Comparison of ENCODE assay signal across 15 mouse cellular contexts in the genomic region with DNA sequence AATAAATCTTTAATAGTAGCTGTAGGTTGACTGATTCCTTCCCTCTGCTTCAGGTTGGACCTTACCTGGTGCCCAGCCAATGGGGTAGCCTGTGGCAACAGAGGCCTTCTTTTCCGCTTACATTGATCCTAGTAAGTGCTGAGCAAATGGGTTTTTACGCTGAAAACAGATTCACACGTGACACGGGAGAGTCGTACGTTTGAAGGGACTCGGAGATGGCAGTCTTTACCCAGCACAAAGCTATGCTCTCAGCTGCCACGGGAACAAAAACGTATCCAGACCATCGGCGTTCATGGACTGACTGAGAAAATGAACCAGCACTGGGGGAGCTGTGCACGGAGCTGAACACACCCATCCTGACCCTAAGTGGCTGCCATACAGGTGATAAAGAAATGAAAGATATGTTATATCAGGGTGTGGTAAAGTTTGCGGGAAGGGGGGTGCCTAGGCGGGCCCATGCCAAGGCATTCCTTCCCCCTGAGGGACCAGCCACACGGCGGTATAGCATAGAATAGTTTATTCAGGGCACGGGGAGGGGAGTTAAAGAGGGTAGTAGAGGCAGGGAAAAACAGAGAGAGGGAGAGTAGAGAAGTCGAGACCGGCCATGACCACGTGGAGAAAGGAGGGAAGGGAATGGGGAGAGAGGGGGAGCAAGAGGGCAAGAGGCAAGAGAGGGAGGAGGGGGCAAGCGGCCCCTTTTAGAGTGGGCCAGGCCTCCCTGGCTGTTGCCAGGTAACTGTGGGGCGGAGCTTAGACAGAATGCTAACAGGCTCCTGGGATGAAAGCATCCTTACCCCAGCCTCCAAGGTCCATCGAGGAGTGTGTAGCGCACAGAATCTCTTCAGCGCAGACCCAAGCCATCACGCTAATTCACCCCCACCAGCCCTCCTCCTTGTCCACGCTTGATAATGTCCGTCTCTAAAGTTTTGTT. TPM values are rescaled to one million over a fixed set of nuclear protein-coding genes. Genes with fewer than 3 reads are reported as not detected.
DNase-seq lines count a peak whose midpoint lies in the region; ATAC-seq and TF ChIP-seq lines count a peak whose summit lies in the region.
"Had no signal": no experiment of that assay in that cellular context is flagged by ENCODE, and none has a peak within 500 bp of the region (broad histone marks: within the 10 kb centered on the region; RNA-seq: fewer than 3 reads in every experiment).

No protein-coding gene starts in this region.

- no peak for TF ChIP-seq POLR2A in ES-Bruce4 (IDR thresholded peaks at IDR 0.05; ENCODE audit: insufficient read depth, low read length)
- TF ChIP-seq POLR2A in MEL (IDR thresholded peaks at IDR 0.05; ENCODE audit: control insufficient read depth in 1 of 2, insufficient read depth in 1 of 2, low read depth in 1 of 2, low read length in 2 of 2, poor library complexity in 1 of 2) = peak in 1 of 2 experiments; percentile 42; a peak in 1 of 4 replicates

- H3K36me3 ChIP-seq in liver, embryonic 11.5 days (ENCODE audit: control insufficient read depth, insufficient read depth, low read length) = no peaks in the 10 kb centered on the region
- no peaks in the 10 kb centered on the region for H3K36me3 ChIP-seq in liver, postnatal 0 days (replicated peaks; ENCODE audit: insufficient read depth, low read length)
- no peaks in the 10 kb centered on the region for H3K36me3 ChIP-seq in ES-Bruce4 (ENCODE audit: control insufficient read depth, insufficient read depth, low read length, poor library complexity, severe bottlenecking)
- H3K36me3 ChIP-seq in MEL (ENCODE audit: control insufficient read depth in 1 of 2, insufficient read depth in 2 of 2, low read length in 2 of 2) = peaks cover 0 to 19% of the 10 kb centered on the region in 2 experiments; a peak in 2 of 4 replicates
- no peaks in the 10 kb centered on the region; the same call in 1 of the 2 replicates for H3K36me3 ChIP-seq in liver, embryonic 14.5 days (replicated peaks; ENCODE audit: control insufficient read depth, insufficient read depth, low read depth)
- H3K36me3 ChIP-seq in forebrain, embryonic 10.5 days (replicated peaks) = peaks cover 19% of the 10 kb centered on the region
- H3K36me3 ChIP-seq: hindbrain, embryonic 15.5 days had no signal

- no peaks in the 10 kb centered on the region for H3K79me2 ChIP-seq in MEL (ENCODE audit: control insufficient read depth, insufficient read depth, low read length, poor library complexity)

- no peak for DNase-seq in liver, embryonic 11.5 days (ENCODE audit: low spot score)
- DNase-seq in liver, postnatal 0 days = no peak
- DNase-seq in MEL (ENCODE audit: low read depth, low spot score) = peak; percentile 65
- DNase-seq in liver, embryonic 14.5 days (ENCODE audit: low read depth in 3 of 3, low spot score in 3 of 3) = no peak
- DNase-seq in forebrain, embryonic 10.5 days (ENCODE audit: extremely low spot score, low spot score) = no peak
- no peak for DNase-seq in heart, adult 18-20 months
- DNase-seq: adrenal gland, adult 2 months; cerebellum, adult 11 months; gastrocnemius, postnatal 10 days; heart, postnatal 10 days; left cerebral cortex, postnatal 4 days had no signal

- H3K27me3 ChIP-seq in liver, embryonic 11.5 days (replicated peaks; ENCODE audit: control insufficient read depth, insufficient read depth, low read length) = no peaks in the 10 kb centered on the region
- H3K27me3 ChIP-seq in liver, postnatal 0 days (ENCODE audit: insufficient read depth, low read length) = no peaks in the 10 kb centered on the region
- no peaks in the 10 kb centered on the region for H3K27me3 ChIP-seq in ES-Bruce4 (ENCODE audit: control insufficient read depth, insufficient read depth, low read length, poor library complexity, severe bottlenecking)
- H3K27me3 ChIP-seq in MEL (ENCODE audit: control insufficient read depth in 1 of 2, insufficient read depth in 2 of 2, low read length in 2 of 2) = no peaks in the 10 kb centered on the region
- H3K27me3 ChIP-seq in liver, embryonic 14.5 days (ENCODE audit: control insufficient read depth, insufficient read depth, low read length) = no peaks in the 10 kb centered on the region
- no peaks in the 10 kb centered on the region for H3K27me3 ChIP-seq in forebrain, embryonic 10.5 days (ENCODE audit: poor library complexity, severe bottlenecking)
- H3K27me3 ChIP-seq: embryonic facial prominence, embryonic 12.5 days; hindbrain, embryonic 15.5 days had no signal

- H3K9me3 ChIP-seq in liver, embryonic 11.5 days (ENCODE audit: control insufficient read depth, low read length) = no peaks in the 10 kb centered on the region
- no peaks in the 10 kb centered on the region for H3K9me3 ChIP-seq in liver, postnatal 0 days (ENCODE audit: low read length)
- H3K9me3 ChIP-seq in ES-Bruce4 (replicated peaks; ENCODE audit: control insufficient read depth, insufficient read depth, low read length, poor library complexity, severe bottlenecking) (no peaks in the 10 kb centered on the region), MEL (replicated peaks; ENCODE audit: insufficient read depth, low read length) (no peaks in the 10 kb centered on the region)
- no peaks in the 10 kb centered on the region for H3K9me3 ChIP-seq in liver, embryonic 14.5 days (ENCODE audit: control insufficient read depth, low read length)
- no peaks in the 10 kb centered on the region for H3K9me3 ChIP-seq in forebrain, embryonic 10.5 days
- H3K9me3 ChIP-seq: embryonic facial prominence, embryonic 12.5 days; hindbrain, embryonic 15.5 days; midbrain, embryonic 10.5 days had no signal

- no peak for TF ChIP-seq RAD21 in MEL (IDR thresholded peaks at IDR 0.05; ENCODE audit: low read depth, low read length)

- no peak for TF ChIP-seq EP300 in liver, postnatal 0 days (IDR thresholded peaks at IDR 0.05; ENCODE audit: low read depth)
- TF ChIP-seq EP300 in ES-Bruce4 (IDR thresholded peaks at IDR 0.05; ENCODE audit: insufficient read depth, low read depth, low read length) (no peak), MEL (IDR thresholded peaks at IDR 0.05; ENCODE audit: low read depth in 1 of 2, low read length in 2 of 2) (peak; percentile 70 to 81)
- TF ChIP-seq EP300 in liver, embryonic 14.5 days (IDR thresholded peaks at IDR 0.05; ENCODE audit: low read depth) = no peak

- no peak overlapping the region for H3K4me2 ChIP-seq in liver, embryonic 11.5 days
- H3K4me2 ChIP-seq in liver, postnatal 0 days (ENCODE audit: low read depth, low read length) = no peak overlapping the region
- no peak overlapping the region for H3K4me2 ChIP-seq in liver, embryonic 14.5 days (ENCODE audit: low read depth)
- H3K4me2 ChIP-seq: embryonic facial prominence, embryonic 12.5 days; hindbrain, embryonic 15.5 days had no signal

- no peak overlapping the region for H3K27ac ChIP-seq in liver, embryonic 11.5 days (ENCODE audit: low read depth, low read length)
- H3K27ac ChIP-seq in liver, postnatal 0 days (ENCODE audit: low read depth) = no peak overlapping the region
- H3K27ac ChIP-seq in ES-Bruce4 (ENCODE audit: insufficient read depth, low read length) (peak overlapping the region; percentile 9; the same call in 1 of the 2 replicates), MEL (ENCODE audit: control insufficient read depth, low read depth, low read length) (peak overlapping the region; percentile 60)
- H3K27ac ChIP-seq in liver, embryonic 14.5 days = no peak overlapping the region
- no peak overlapping the region for H3K27ac ChIP-seq in forebrain, embryonic 10.5 days
- H3K27ac ChIP-seq: embryonic facial prominence, embryonic 12.5 days; hindbrain, embryonic 15.5 days; midbrain, embryonic 10.5 days had no signal

- no peak overlapping the region for H3K9ac ChIP-seq in liver, embryonic 11.5 days (ENCODE audit: low read depth, low read length)
- no peak overlapping the region for H3K9ac ChIP-seq in liver, postnatal 0 days (replicated peaks)
- H3K9ac ChIP-seq in ES-Bruce4 (ENCODE audit: low read depth, poor library complexity, severe bottlenecking) (peak overlapping the region; percentile 28; the same call in 1 of the 2 replicates), MEL (ENCODE audit: control insufficient read depth, low read depth, low read length, poor library complexity, severe bottlenecking) (peak overlapping the region; percentile 44)
- H3K9ac ChIP-seq in liver, embryonic 14.5 days (replicated peaks) = no peak overlapping the region
- H3K9ac ChIP-seq: embryonic facial prominence, embryonic 12.5 days; hindbrain, embryonic 15.5 days had no signal

- H3K4me3 ChIP-seq in liver, embryonic 11.5 days (ENCODE audit: low read depth, low read length) = no peak overlapping the region
- no peak overlapping the region for H3K4me3 ChIP-seq in liver, postnatal 0 days (ENCODE audit: low read depth, low read length)
- peak overlapping the region; percentile 33; the same call in 1 of the 2 replicates for H3K4me3 ChIP-seq in ES-Bruce4 (ENCODE audit: low read depth, low read length)
- peak overlapping the region; percentile 49 to 50 for H3K4me3 ChIP-seq in MEL (ENCODE audit: control insufficient read depth in 1 of 2, insufficient read depth in 1 of 2, low read depth in 2 of 2, low read length in 2 of 2)
- no peak overlapping the region for H3K4me3 ChIP-seq in liver, embryonic 14.5 days (ENCODE audit: insufficient read depth in 1 of 2, low read depth in 2 of 2, low read length in 2 of 2)
- no peak overlapping the region for H3K4me3 ChIP-seq in forebrain, embryonic 10.5 days
- H3K4me3 ChIP-seq: embryonic facial prominence, embryonic 12.5 days; hindbrain, embryonic 15.5 days; midbrain, embryonic 10.5 days had no signal

- ATAC-seq in liver, embryonic 11.5 days (replicated peaks; ENCODE audit: low FRiP score) = peak; percentile 49; the same call in 1 of the 2 replicates
- ATAC-seq in liver, postnatal 0 days = no peak
- ATAC-seq in liver, embryonic 14.5 days (ENCODE audit: insufficient read depth) = peak; percentile 48; the same call in 1 of the 2 replicates

- H3K4me1 ChIP-seq in liver, embryonic 11.5 days (replicated peaks; ENCODE audit: control insufficient read depth, insufficient read depth, low read length) = no peaks in the 10 kb centered on the region
- H3K4me1 ChIP-seq in liver, postnatal 0 days (ENCODE audit: insufficient read depth) = peaks cover 8% of the 10 kb centered on the region
- H3K4me1 ChIP-seq in ES-Bruce4 (ENCODE audit: control insufficient read depth, insufficient read depth, low read length) (peaks cover 13% of the 10 kb centered on the region), MEL (ENCODE audit: control insufficient read depth in 1 of 2, insufficient read depth in 2 of 2, low read length in 2 of 2) (peaks cover 11 to 30% of the 10 kb centered on the region in 2 experiments)
- peaks cover 0 to 5% of the 10 kb centered on the region in 2 experiments; a peak in 1 of 4 replicates for H3K4me1 ChIP-seq in liver, embryonic 14.5 days (replicated peaks; ENCODE audit: control insufficient read depth in 2 of 2, insufficient read depth in 2 of 2, low read length in 1 of 2)
- H3K4me1 ChIP-seq in forebrain, embryonic 10.5 days = peaks cover 6% of the 10 kb centered on the region
- H3K4me1 ChIP-seq: embryonic facial prominence, embryonic 12.5 days; hindbrain, embryonic 15.5 days had no signal

- TF ChIP-seq CTCF in liver, postnatal 0 days (IDR thresholded peaks at IDR 0.05; ENCODE audit: low read depth) = no peak
- no peak for TF ChIP-seq CTCF in ES-Bruce4 (IDR thresholded peaks at IDR 0.05; ENCODE audit: low read depth, low read length)
- no peak for TF ChIP-seq CTCF in MEL (IDR thresholded peaks at IDR 0.05 in 2 of 3, conservative IDR thresholded peaks at IDR 0.05 in 1 of 3; ENCODE audit: control insufficient read depth in 1 of 3, insufficient read depth in 1 of 3, low read depth in 2 of 3, low read length in 3 of 3, poor library complexity in 1 of 3, severe bottlenecking in 1 of 3)
- no peak for TF ChIP-seq CTCF in liver, embryonic 14.5 days (IDR thresholded peaks at IDR 0.05; ENCODE audit: low read depth)

- 61% methylated on average over 28 of the region's 28 CpGs for WGBS in liver, embryonic 11.5 days
- 69% methylated on average over 28 of the region's 28 CpGs for WGBS in liver, postnatal 0 days (ENCODE audit: insufficient replicate concordance)
- 59% methylated on average over 28 of the region's 28 CpGs for WGBS in liver, embryonic 14.5 days (ENCODE audit: insufficient replicate concordance)
- WGBS in forebrain, embryonic 10.5 days = 72% methylated on average over 28 of the region's 28 CpGs

RNA-seq across cellular contexts. Expression of a gene that starts 27.3 kb away (rescaled TPM):
- 86.3 and 96.0 TPM in 2 replicates for polyA plus RNA-seq in liver, embryonic 11.5 days (2014; fragmentation: Nextera tagmentation; extraction: Ambion mirVana)
- 17.2 and 18.9 TPM in 2 replicates for polyA plus RNA-seq in liver, postnatal 0 days (2015; fragmentation: Nextera tagmentation; extraction: Ambion mirVana)
- 63.0 and 63.8 TPM in 2 replicates for polyA plus RNA-seq in ES-Bruce4 (2011; ENCODE audit: insufficient read depth, insufficient read length, low read depth, missing spikeins)
- 40.9 and 48.2 TPM in 2 replicates for total RNA-seq in MEL (2012; rRNA removed)
- 10 to 100 TPM in 1 of 2 experiments, not detected in 1; 53.9 TPM for polyA plus RNA-seq in MEL (2012; ENCODE audit: insufficient read depth in 1 of 2, insufficient read length in 2 of 2, low read depth in 1 of 2, low replicate concordance in 2 of 2, missing spikeins in 1 of 2)
- 22.8 and 24.3 TPM in 2 replicates for polyA plus RNA-seq in liver, embryonic 14.5 days (2012; rRNA removed)
- 55.0 and 56.2 TPM in 2 replicates for polyA plus RNA-seq in liver, embryonic 14.5 days (2014; fragmentation: Nextera tagmentation; extraction: Ambion mirVana)
- 154 and 157 TPM in 2 replicates for polyA plus RNA-seq in forebrain, embryonic 10.5 days (2016; fragmentation: Nextera tagmentation; extraction: Ambion mirVana)
- total RNA-seq in heart, adult 18-20 months (2021) = under 1 TPM; 0.40 to 0.57 TPM

Comparison
In these comparisons a context has a peak if more than half of its experiments do, and no peak if none do; other contexts are left out.
1. H3K27ac ChIP-seq: peak in ES-Bruce4 (single experiment) and MEL (single experiment); none in liver, embryonic 11.5 days (single experiment), liver, postnatal 0 days (single experiment), liver, embryonic 14.5 days (single experiment) and forebrain, embryonic 10.5 days (single experiment).
2. H3K4me3 ChIP-seq: peak in ES-Bruce4 (single experiment) and MEL (2 of 2); none in liver, embryonic 11.5 days (single experiment), liver, postnatal 0 days (single experiment), liver, embryonic 14.5 days (0 of 2) and forebrain, embryonic 10.5 days (single experiment).
3. H3K9ac ChIP-seq: peak in ES-Bruce4 (single experiment) and MEL (single experiment); none in liver, embryonic 11.5 days (single experiment), liver, postnatal 0 days (single experiment) and liver, embryonic 14.5 days (single experiment).